Mouse (Mus musculus): ENCODE measurements at regions not wholly inside any gene's neighbourhood (a gene's known extent, or its start where the extent isn't known, plus 50 kb on each side); places are given as distances from the start of the nearest gene placed in this dataset.

DNA sequence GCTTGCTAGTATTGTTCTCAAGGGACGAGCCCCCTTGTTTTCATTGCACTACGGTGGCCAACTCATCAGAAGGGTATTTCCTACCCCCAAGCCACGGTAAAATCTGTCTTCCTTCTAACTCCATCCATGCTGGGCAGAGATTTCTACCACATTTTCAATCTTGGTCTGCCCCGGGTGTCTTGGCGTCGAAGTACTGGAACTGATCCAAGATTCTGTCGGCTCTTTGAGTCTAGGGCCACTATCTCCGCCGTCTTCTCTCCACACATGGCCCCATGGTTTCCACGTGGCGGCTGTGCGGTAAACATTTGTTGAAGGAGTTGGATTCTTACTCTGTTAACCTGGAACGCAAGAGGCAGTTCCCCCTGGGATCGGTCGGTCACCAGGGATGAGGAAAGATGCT is 177.0 kb upstream of the Ubl3 start:
- Histone ChIP-seq H3K36me3 (no peaks in the 10 kb centered on the region), H3K4me2 (replicated peaks) (no peak overlapping the region), H3K4me3 (no peak overlapping the region), H3K9ac (replicated peaks) (no peak overlapping the region), H3K27me3 (no peaks in the 10 kb centered on the region), H3K4me1 (no peaks in the 10 kb centered on the region), H3K9me3 (no peaks in the 10 kb centered on the region), H3K27ac (replicated peaks) (no peak overlapping the region)
- WGBS: 72% methylated on average over 15 of the region's 15 CpGs
- no peak for ATAC-seq (replicated peaks)

DNA sequence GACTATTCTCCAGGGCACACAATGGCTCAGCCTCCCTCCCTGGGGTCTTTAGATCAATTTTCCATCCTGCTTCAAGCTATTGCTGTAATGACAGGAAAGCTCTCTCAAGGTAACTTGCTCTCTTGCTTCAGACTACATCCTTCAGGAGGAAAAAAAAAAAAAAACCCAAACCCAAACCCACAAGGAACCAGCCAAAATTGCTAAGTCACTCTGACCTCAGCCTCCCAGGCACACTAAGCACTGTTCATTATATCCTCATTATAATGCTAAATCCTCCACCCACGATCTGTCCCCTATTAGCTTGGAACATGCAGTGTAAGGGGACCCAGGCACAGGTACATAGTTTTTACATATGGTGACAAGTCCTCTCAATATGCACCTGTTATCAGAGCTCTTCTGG is 175.9 kb upstream of the Ubl3 start:
- H3K9ac ChIP-seq (replicated peaks): no peak overlapping the region
- no peak for ATAC-seq (replicated peaks)
- no peak overlapping the region for H3K4me2 ChIP-seq (replicated peaks)
- no peak overlapping the region for H3K27ac ChIP-seq (replicated peaks)
- 49% methylated on average over 1 of the region's 1 CpGs for WGBS
- H3K36me3 ChIP-seq: no peaks in the 10 kb centered on the region
- H3K4me1 ChIP-seq: no peaks in the 10 kb centered on the region
- H3K4me3 ChIP-seq: no peak overlapping the region
- H3K27me3 ChIP-seq: no peaks in the 10 kb centered on the region
- no peaks in the 10 kb centered on the region for H3K9me3 ChIP-seq

- Histone ChIP-seq H3K4me1 (no peaks in the 10 kb centered on the region), H3K4me3 (no peak overlapping the region), H3K27me3 (no peaks in the 10 kb centered on the region), H3K9me3 (no peaks in the 10 kb centered on the region), H3K27ac (replicated peaks) (no peak overlapping the region), H3K36me3 (no peaks in the 10 kb centered on the region), H3K9ac (replicated peaks) (no peak overlapping the region), H3K4me2 (replicated peaks) (no peak overlapping the region)
- 78% methylated on average over 7 of the region's 7 CpGs for WGBS
- ATAC-seq (replicated peaks): no peak
Observed at GRCm38 (mm10) chr5:148726442-148726841, 173.9 kb upstream of the Ubl3 start.

DNA sequence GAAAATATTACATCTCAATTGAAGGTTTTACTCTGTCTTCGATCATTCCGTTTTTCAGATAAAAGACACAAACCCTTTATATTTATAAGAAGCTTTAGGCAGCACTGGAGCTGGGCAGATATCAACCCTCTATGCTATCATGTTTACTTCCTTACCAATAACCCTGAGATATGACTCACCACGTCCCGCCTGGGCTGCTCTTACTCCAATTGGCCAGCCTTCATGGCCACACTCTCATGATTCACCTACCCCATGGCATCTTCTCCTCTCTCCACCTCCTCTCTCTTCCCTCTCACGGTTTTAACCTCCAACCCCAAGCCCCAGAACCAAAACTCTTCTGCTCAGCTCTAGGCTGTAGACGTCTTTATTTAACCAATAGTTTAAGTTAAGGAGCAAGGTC is 171.9 kb upstream of the Ubl3 start:
- 85% methylated on average over 6 of the region's 6 CpGs for WGBS

GRCm38 (mm10) chr5:148723677-148724227 is 171.2 kb upstream of the Ubl3 start:
- Histone ChIP-seq H3K9me3 (no peaks in the 10 kb centered on the region), H3K9ac (replicated peaks) (no peak overlapping the region), H3K27me3 (no peaks in the 10 kb centered on the region), H3K4me3 (no peak overlapping the region), H3K27ac (replicated peaks) (no peak overlapping the region), H3K4me1 (no peaks in the 10 kb centered on the region), H3K4me2 (replicated peaks) (no peak overlapping the region), H3K36me3 (no peaks in the 10 kb centered on the region)
- ATAC-seq (replicated peaks): no peak
- 94% methylated on average over 11 of the region's 11 CpGs for WGBS

More for the DNA sequence above, 171.9 kb upstream of the Ubl3 start:
- Histone ChIP-seq H3K27ac (replicated peaks) (no peak overlapping the region), H3K36me3 (no peaks in the 10 kb centered on the region), H3K27me3 (no peaks in the 10 kb centered on the region), H3K4me1 (no peaks in the 10 kb centered on the region), H3K9me3 (no peaks in the 10 kb centered on the region), H3K9ac (replicated peaks) (no peak overlapping the region), H3K4me3 (no peak overlapping the region), H3K4me2 (replicated peaks) (no peak overlapping the region)
- ATAC-seq (replicated peaks): no peak

DNA sequence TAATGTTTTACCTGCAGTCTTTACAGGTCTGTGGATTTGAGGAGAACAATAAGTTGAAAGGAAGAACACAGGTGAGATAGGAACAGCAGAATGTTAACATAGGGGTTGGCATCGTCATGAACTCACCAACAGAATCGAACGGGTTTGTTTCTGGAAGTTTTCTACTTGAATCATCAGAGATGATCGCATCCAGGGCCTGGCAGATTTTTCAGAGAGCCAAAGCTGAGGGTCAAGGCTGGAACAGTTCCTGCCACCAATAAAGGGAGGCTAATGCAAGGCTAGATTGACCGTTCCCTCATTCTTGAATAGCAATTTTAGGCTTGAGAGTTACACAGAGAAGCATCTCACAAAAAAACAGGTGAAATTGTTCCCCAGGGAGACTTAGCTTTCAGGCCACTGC is 168.0 kb upstream of the Ubl3 start:
- WGBS: 93% methylated on average over 5 of the region's 5 CpGs
- H3K27ac ChIP-seq (replicated peaks): no peak overlapping the region

GRCm38 (mm10) chr5:148716633-148717032 is 164.0 kb upstream of the Ubl3 start:
- no peak overlapping the region for H3K4me2 ChIP-seq (replicated peaks)
- no peak for ATAC-seq (replicated peaks)
- no peaks in the 10 kb centered on the region for H3K27me3 ChIP-seq
- H3K9me3 ChIP-seq: no peaks in the 10 kb centered on the region
- H3K4me3 ChIP-seq: no peak overlapping the region
- no peaks in the 10 kb centered on the region for H3K4me1 ChIP-seq
- H3K36me3 ChIP-seq: no peaks in the 10 kb centered on the region
- WGBS: 94% methylated on average over 6 of the region's 6 CpGs
- H3K9ac ChIP-seq (replicated peaks): no peak overlapping the region
- no peak overlapping the region for H3K27ac ChIP-seq (replicated peaks)

More for the DNA sequence above, 168.0 kb upstream of the Ubl3 start:
- Histone ChIP-seq H3K9ac (replicated peaks) (no peak overlapping the region), H3K27me3 (no peaks in the 10 kb centered on the region), H3K4me3 (no peak overlapping the region), H3K36me3 (no peaks in the 10 kb centered on the region), H3K4me2 (replicated peaks) (no peak overlapping the region), H3K9me3 (no peaks in the 10 kb centered on the region), H3K4me1 (no peaks in the 10 kb centered on the region)
- ATAC-seq (replicated peaks): no peak

- no peak overlapping the region for H3K27ac ChIP-seq (replicated peaks)
- ATAC-seq (replicated peaks): no peak
- no peaks in the 10 kb centered on the region for H3K27me3 ChIP-seq
- no peak overlapping the region for H3K9ac ChIP-seq (replicated peaks)
- H3K4me3 ChIP-seq: no peak overlapping the region
- WGBS: 77% methylated on average over 15 of the region's 15 CpGs
- no peaks in the 10 kb centered on the region for H3K9me3 ChIP-seq
- H3K4me1 ChIP-seq: no peaks in the 10 kb centered on the region
- no peak overlapping the region for H3K4me2 ChIP-seq (replicated peaks)
- no peaks in the 10 kb centered on the region for H3K36me3 ChIP-seq
Observed at GRCm38 (mm10) chr5:148715218-148715991, 162.8 kb upstream of the Ubl3 start.

- Histone ChIP-seq H3K4me2 (replicated peaks) (no peak overlapping the region), H3K9me3 (no peaks in the 10 kb centered on the region), H3K27me3 (no peaks in the 10 kb centered on the region), H3K4me1 (no peaks in the 10 kb centered on the region), H3K36me3 (no peaks in the 10 kb centered on the region), H3K4me3 (no peak overlapping the region), H3K9ac (replicated peaks) (no peak overlapping the region), H3K27ac (replicated peaks) (no peak overlapping the region)
- WGBS: 86% methylated on average over 4 of the region's 4 CpGs
- no peak for ATAC-seq (replicated peaks)
Observed at GRCm38 (mm10) chr5:148714807-148715206, 162.2 kb upstream of the Ubl3 start.

- ATAC-seq (replicated peaks): no peak
- peaks cover 6% of the 10 kb centered on the region for H3K4me1 ChIP-seq
- 93% methylated on average over 5 of the region's 5 CpGs for WGBS
Observed at GRCm38 (mm10) chr5:148713796-148714195, 161.2 kb upstream of the Ubl3 start.

GRCm38 (mm10) chr5:148713039-148713438 is 160.4 kb upstream of the Ubl3 start:
- Histone ChIP-seq H3K4me3 (no peak overlapping the region), H3K9me3 (no peaks in the 10 kb centered on the region)
- no peak for ATAC-seq (replicated peaks)

More at GRCm38 (mm10) chr5:148713796-148714195, 161.2 kb upstream of the Ubl3 start:
- no peak overlapping the region for H3K4me3 ChIP-seq
- no peaks in the 10 kb centered on the region for H3K27me3 ChIP-seq
- no peak overlapping the region for H3K4me2 ChIP-seq (replicated peaks)
- H3K36me3 ChIP-seq: no peaks in the 10 kb centered on the region
- no peaks in the 10 kb centered on the region for H3K9me3 ChIP-seq
- H3K27ac ChIP-seq (replicated peaks): no peak overlapping the region
- H3K9ac ChIP-seq (replicated peaks): no peak overlapping the region

DNA sequence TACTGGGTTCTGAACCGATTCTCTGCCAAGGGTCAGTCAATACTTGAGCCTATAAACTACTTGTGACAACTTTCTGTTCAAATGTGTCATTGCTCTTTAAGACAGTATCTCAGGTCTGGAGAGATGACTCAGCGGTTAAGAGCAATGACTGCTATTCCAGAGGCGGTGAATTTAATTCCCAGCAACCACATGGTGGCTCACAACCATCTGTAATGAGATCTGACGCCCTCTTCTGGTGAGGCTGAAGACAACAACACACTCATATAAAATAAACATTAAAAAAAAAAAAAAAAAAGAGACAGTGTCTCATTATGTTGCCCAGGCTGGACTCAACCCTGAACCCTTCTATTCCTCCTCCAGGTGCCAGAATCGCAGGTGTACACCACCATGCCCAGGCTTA is 159.0 kb upstream of the Ubl3 start:
- Histone ChIP-seq H3K27ac (replicated peaks) (no peak overlapping the region), H3K27me3 (no peaks in the 10 kb centered on the region), H3K4me3 (no peak overlapping the region), H3K9ac (replicated peaks) (no peak overlapping the region), H3K9me3 (no peaks in the 10 kb centered on the region), H3K36me3 (no peaks in the 10 kb centered on the region), H3K4me2 (replicated peaks) (no peak overlapping the region), H3K4me1 (peaks cover 20% of the 10 kb centered on the region)
- no peak for ATAC-seq (replicated peaks)
- WGBS: 80% methylated on average over 5 of the region's 5 CpGs

More at GRCm38 (mm10) chr5:148713039-148713438, 160.4 kb upstream of the Ubl3 start:
- no peaks in the 10 kb centered on the region for H3K27me3 ChIP-seq
- peaks cover 14% of the 10 kb centered on the region for H3K4me1 ChIP-seq
- H3K36me3 ChIP-seq: no peaks in the 10 kb centered on the region
- no peak overlapping the region for H3K27ac ChIP-seq (replicated peaks)
- no peak overlapping the region for H3K9ac ChIP-seq (replicated peaks)
- H3K4me2 ChIP-seq (replicated peaks): no peak overlapping the region
